Mouse (Mus musculus): ENCODE data around the gene Samd10. TPM values are rescaled to one million over a fixed set of nuclear protein-coding genes. Genes with fewer than 3 reads are reported as not detected.

The Samd10 gene
- polyA plus RNA-seq, 1 experiment from 2014 or later: 23.9 TPM

DNA sequence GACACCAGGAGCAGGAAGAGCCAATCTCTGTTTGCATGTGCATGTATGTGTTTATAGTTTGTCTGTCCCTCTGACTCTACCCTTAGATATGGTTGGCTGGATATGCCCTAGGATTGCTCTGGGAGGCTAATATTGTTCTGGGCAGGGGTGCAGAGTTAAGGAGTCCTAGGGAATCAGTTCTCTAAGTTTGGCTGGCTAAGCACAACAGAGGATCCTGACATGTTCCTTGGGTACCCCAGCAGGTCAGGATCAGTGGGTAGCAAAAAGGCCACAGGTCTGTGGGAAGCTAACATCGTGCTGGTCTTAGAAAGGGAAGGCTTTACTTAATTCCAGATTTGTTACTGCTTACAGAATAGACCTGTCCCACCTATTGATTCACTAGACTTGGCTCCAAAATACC is 19.3 kb downstream of the Samd10 start:
- ATAC-seq: no peak
- Histone ChIP-seq H3K9ac (ENCODE audit: low read depth, low read length) (0 out of 2 replicates have a peak overlapping the region, but pooled peaks have one; percentile 90), H3K9me3 (ENCODE audit: control insufficient read depth, low read length) (no peaks in the 10 kb centered on the region), H3K4me1 (ENCODE audit: control insufficient read depth, insufficient read depth, low read length) (peaks cover 22% of the 10 kb centered on the region), H3K4me3 (ENCODE audit: low read length) (no peak overlapping the region), H3K27ac (ENCODE audit: low read length) (no peak overlapping the region), H3K36me3 (ENCODE audit: control insufficient read depth, insufficient read depth, low read length) (no peaks in the 10 kb centered on the region), H3K27me3 (replicated peaks; ENCODE audit: control insufficient read depth, insufficient read depth, low read length) (no peaks in the 10 kb centered on the region), H3K4me2 (ENCODE audit: low read depth, low read length) (no peak overlapping the region)
- 89% methylated on average over 1 of the region's 1 CpGs for WGBS

DNA sequence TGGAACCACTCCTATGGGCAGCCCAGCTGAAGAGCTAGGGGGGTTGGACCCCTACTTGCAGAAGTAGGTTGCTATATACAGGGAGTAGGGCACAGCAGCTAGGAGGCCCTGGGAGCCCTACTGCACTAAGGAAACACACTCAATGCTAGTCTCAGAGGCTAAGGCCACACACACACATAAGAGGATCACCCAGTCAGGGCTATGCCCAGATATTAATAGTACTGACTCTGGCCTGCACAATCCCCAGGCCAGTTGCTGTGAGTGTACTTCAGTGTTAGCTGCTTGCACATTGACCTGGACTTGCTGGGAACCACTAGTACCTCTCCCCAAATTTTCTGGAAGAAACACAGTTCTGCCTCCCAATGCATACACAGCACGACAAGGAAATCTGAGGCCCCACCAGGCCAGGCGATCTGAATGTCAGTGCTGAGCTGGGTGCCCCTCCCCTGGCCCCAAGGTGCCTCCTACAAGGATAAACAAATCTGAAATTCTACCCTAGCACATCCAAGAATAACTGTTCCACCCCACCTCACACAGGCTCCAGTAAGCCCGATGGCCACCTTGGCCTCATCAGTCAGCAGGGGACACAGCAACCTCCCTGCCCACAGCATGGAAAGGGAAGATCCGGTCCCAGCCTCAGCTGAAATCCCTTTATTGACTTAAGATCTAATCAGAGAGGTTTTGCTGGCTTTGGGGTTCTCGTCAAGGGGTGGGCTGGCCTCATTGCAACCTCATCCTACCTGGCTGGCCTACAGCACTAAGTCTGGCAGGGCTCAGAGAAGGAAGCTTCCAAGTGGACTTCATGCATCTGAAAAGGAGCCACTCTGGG is 20.0 kb downstream of the Samd10 start:
- Histone ChIP-seq H3K36me3 (ENCODE audit: control insufficient read depth, insufficient read depth, low read length) (no peaks in the 10 kb centered on the region), H3K27me3 (replicated peaks; ENCODE audit: control insufficient read depth, insufficient read depth, low read length) (no peaks in the 10 kb centered on the region), H3K27ac (ENCODE audit: low read length) (no peak overlapping the region), H3K4me3 (ENCODE audit: low read length) (no peak overlapping the region), H3K4me2 (ENCODE audit: low read depth, low read length) (0 out of 2 replicates have a peak overlapping the region, but pooled peaks have one; percentile 15), H3K9ac (ENCODE audit: low read depth, low read length) (peak overlapping the region; percentile 42; the same call in 1 of the 2 replicates), H3K9me3 (ENCODE audit: control insufficient read depth, low read length) (no peaks in the 10 kb centered on the region), H3K4me1 (ENCODE audit: control insufficient read depth, insufficient read depth, low read length) (peaks cover 22% of the 10 kb centered on the region)
- WGBS: 28% methylated on average over 5 of the region's 5 CpGs
- no peak for ATAC-seq

DNA sequence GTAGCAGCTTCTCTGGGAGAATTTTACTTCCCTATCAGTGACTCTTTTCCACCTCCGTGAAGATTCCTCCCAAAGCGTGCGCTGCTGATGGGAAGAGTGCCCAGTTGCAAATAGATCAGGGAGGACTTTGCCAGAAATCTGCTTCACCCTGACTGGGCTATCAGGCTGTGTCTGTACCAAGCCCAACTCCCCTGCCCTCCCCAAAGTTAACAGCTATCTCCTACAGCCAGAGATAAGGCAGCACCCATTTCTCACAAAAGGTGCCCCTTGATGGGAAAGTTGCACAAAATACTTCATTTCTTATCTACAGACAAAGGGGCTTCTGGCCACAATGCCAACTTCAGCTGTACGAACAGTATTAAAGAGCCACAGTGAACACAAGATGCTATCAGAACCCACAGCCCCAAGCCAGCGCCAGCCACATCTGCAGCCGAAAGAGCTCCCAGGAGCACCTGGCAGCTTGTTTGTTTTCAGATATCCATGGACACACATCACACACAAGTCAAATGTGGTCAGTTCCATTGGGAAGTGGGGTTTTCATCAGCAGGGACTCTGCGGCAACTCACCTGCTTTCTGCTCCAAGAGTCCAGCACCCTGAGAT is 20.9 kb downstream of the Samd10 start:
- Histone ChIP-seq H3K27me3 (replicated peaks; ENCODE audit: control insufficient read depth, insufficient read depth, low read length) (no peaks in the 10 kb centered on the region), H3K9me3 (ENCODE audit: control insufficient read depth, low read length) (no peaks in the 10 kb centered on the region), H3K9ac (ENCODE audit: low read depth, low read length) (no peak overlapping the region), H3K27ac (ENCODE audit: low read length) (no peak overlapping the region), H3K4me1 (ENCODE audit: control insufficient read depth, insufficient read depth, low read length) (peaks cover 22% of the 10 kb centered on the region), H3K4me3 (ENCODE audit: low read length) (no peak overlapping the region), H3K4me2 (ENCODE audit: low read depth, low read length) (no peak overlapping the region), H3K36me3 (ENCODE audit: control insufficient read depth, insufficient read depth, low read length) (no peaks in the 10 kb centered on the region)
- WGBS: 81% methylated on average over 7 of the region's 7 CpGs
- ATAC-seq: no peak

DNA sequence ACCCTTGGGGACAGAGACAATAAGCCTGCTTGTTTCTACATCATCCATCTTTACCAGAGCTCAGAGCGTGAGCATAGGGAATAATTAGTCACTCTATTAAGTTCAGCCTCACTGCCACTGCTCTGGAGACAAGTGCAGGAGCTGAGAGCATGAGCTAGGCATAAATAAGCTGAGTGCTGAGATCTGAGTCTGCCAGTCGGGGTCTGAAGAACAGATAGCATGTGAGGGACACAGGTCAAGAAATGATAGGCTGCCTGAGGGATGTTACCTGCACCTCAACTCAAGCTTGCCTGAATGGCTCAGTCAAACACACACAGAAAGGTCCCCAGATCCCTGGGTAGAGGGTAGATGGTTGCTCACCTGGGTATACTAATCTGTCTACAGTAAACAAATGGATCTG is 21.9 kb downstream of the Samd10 start:
- no peak overlapping the region for H3K4me3 ChIP-seq (ENCODE audit: low read length)
- ATAC-seq: no peak
- no peak overlapping the region for H3K9ac ChIP-seq (ENCODE audit: low read depth, low read length)
- 79% methylated on average over 2 of the region's 2 CpGs for WGBS
- H3K9me3 ChIP-seq (ENCODE audit: control insufficient read depth, low read length): no peaks in the 10 kb centered on the region
- no peak overlapping the region for H3K4me2 ChIP-seq (ENCODE audit: low read depth, low read length)
- H3K27ac ChIP-seq (ENCODE audit: low read length): no peak overlapping the region
- H3K36me3 ChIP-seq (ENCODE audit: control insufficient read depth, insufficient read depth, low read length): no peaks in the 10 kb centered on the region; the same call in 1 of the 2 replicates
- H3K4me1 ChIP-seq (ENCODE audit: control insufficient read depth, insufficient read depth, low read length): peaks cover 22% of the 10 kb centered on the region
- H3K27me3 ChIP-seq (replicated peaks; ENCODE audit: control insufficient read depth, insufficient read depth, low read length): no peaks in the 10 kb centered on the region

DNA sequence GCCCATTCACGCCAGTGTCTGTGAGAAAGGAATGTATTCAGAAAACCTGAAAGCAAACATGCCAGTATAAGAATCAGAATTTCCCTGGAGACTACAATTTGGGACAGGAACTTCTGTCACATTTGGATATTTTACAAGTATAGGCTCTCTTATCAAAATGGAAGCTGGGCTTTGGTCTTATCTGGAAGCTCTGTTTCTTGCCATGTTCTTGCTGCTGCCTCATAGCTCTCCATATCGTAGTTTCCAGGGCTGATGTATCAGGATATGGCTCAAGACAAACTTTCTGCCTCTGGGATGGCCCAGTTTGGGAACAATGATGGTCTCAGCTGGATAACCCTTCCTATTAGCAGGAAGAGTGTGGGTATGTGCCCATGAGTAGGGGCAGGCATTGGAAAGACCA is 22.4 kb downstream of the Samd10 start:
- no peak overlapping the region for H3K27ac ChIP-seq (ENCODE audit: low read length)
- no peak for ATAC-seq
- H3K36me3 ChIP-seq (ENCODE audit: control insufficient read depth, insufficient read depth, low read length): no peaks in the 10 kb centered on the region; the same call in 1 of the 2 replicates
- H3K4me3 ChIP-seq (ENCODE audit: low read length): no peak overlapping the region
- no peak overlapping the region for H3K9ac ChIP-seq (ENCODE audit: low read depth, low read length)
- H3K4me2 ChIP-seq (ENCODE audit: low read depth, low read length): no peak overlapping the region
- no peaks in the 10 kb centered on the region for H3K27me3 ChIP-seq (replicated peaks; ENCODE audit: control insufficient read depth, insufficient read depth, low read length)
- no peaks in the 10 kb centered on the region for H3K9me3 ChIP-seq (ENCODE audit: control insufficient read depth, low read length)
- 91% methylated on average over 2 of the region's 2 CpGs for WGBS
- peaks cover 22% of the 10 kb centered on the region for H3K4me1 ChIP-seq (ENCODE audit: control insufficient read depth, insufficient read depth, low read length)

DNA sequence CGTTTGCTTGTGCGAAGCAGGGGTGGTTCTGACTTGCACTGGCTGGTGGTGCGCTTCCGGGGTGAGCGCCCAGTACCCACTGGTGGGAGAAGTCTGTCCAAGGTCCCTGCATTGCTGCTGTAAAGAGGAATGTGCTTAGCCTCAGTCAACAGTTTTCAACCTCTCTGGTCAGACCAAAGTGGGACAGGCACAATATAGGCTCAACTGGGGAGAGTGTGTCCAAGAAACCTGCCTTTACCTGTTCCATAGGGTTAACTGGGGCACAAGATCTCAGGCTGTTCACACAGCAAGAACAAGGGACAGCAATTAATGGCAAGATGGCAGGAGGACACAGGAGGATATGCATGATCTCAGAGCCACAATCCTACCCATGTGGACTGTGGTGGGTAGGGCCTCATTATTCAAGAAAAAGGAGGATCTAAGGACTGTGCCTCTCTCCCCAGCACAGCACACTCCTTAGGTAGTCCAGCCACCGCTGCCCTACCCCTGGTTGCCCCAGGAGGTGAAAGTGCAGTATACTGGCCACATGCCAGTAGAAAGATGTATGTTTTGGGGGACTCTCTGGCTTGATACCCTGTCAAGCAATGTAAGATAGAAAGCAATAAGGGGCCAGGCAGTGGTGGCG is 24.0 kb downstream of the Samd10 start:
- WGBS: 93% methylated on average over 7 of the region's 7 CpGs
- no peak for ATAC-seq
- Histone ChIP-seq H3K27me3 (replicated peaks; ENCODE audit: control insufficient read depth, insufficient read depth, low read length) (no peaks in the 10 kb centered on the region), H3K4me1 (ENCODE audit: control insufficient read depth, insufficient read depth, low read length) (peaks cover 14% of the 10 kb centered on the region), H3K9me3 (ENCODE audit: control insufficient read depth, low read length) (no peaks in the 10 kb centered on the region), H3K9ac (ENCODE audit: low read depth, low read length) (no peak overlapping the region), H3K4me3 (ENCODE audit: low read length) (no peak overlapping the region), H3K27ac (ENCODE audit: low read length) (no peak overlapping the region), H3K36me3 (ENCODE audit: control insufficient read depth, insufficient read depth, low read length) (no peaks in the 10 kb centered on the region; the same call in 1 of the 2 replicates), H3K4me2 (ENCODE audit: low read depth, low read length) (no peak overlapping the region)

DNA sequence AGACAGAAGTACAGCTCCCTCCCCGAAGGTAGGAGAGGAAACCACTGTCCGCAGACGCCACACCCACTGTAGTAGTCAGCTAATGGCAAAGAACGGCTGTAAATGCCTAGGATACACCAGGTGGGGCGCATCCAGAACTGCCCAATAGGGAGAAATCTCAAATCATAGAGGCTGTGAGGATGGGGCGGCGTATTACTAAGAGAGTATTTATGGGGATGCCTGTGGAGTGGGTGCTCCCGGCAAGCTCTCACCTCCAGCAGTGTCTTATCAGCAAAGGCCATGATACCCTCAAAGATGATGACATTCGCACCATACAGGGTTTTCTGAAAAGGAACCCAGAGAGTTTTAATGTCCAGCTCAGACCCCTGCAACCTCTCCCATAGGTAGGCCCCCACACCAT is 25.1 kb downstream of the Samd10 start:
- ATAC-seq: no peak
- no peaks in the 10 kb centered on the region for H3K27me3 ChIP-seq (replicated peaks; ENCODE audit: control insufficient read depth, insufficient read depth, low read length)
- H3K9me3 ChIP-seq (ENCODE audit: control insufficient read depth, low read length): no peaks in the 10 kb centered on the region
- WGBS: 89% methylated on average over 9 of the region's 9 CpGs
- no peak overlapping the region for H3K4me3 ChIP-seq (ENCODE audit: low read length)
- H3K4me2 ChIP-seq (ENCODE audit: low read depth, low read length): no peak overlapping the region
- no peak overlapping the region for H3K27ac ChIP-seq (ENCODE audit: low read length)
- H3K9ac ChIP-seq (ENCODE audit: low read depth, low read length): no peak overlapping the region
- no peaks in the 10 kb centered on the region; the same call in 1 of the 2 replicates for H3K36me3 ChIP-seq (ENCODE audit: control insufficient read depth, insufficient read depth, low read length)
- H3K4me1 ChIP-seq (ENCODE audit: control insufficient read depth, insufficient read depth, low read length): peaks cover 5% of the 10 kb centered on the region

DNA sequence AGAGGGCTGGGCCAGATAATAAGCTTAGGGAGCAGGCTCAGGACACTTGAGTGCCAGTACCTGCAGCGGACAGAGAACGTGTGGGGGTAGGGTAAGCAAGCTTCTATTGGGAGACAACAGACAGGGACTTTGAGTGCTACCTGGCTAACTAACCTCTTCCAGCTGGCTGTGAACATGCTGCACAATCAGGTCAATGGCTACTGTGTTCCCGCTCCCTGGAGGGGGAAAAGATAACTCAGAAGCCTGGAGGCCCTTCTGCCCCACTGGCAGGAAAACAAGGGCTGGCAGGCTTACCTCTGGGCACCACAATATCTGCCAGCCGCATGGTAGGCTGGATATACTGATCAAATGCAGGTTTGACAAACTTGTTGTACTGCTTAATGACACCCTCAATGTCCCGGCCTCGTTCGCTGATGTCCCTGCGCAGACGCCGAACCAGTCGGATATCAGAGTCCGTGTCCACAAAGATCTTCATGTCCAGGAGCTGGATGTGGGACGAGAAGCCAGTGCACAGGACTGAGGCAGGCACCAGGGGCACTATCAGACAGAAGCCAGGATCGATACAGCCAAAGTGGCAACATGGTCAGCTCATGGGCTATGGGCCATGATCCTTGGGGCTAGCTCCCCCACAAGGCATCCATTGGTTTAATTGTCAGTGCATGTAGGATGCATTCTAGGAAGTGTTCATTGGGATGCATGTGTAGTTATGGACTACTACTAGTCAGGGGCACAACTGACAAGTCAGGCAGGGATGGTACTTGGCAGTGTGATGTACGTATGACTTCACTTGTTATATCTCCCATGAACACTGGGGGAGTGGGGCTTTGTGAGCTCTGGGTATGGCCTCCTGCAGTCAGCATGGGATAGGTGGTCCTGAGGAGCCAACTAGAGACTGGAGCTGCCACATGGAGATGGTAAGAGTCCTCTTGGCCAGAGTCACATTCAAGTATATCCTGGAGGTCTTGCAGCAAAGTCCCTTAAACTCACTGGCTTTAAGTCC is 25.8 kb downstream of the Samd10 start:
- ATAC-seq: no peak
- 94% methylated on average over 15 of the region's 15 CpGs for WGBS

More for the DNA sequence above, 25.8 kb downstream of the Samd10 start:
- H3K9me3 ChIP-seq (ENCODE audit: control insufficient read depth, low read length): no peaks in the 10 kb centered on the region
- no peaks in the 10 kb centered on the region for H3K27me3 ChIP-seq (replicated peaks; ENCODE audit: control insufficient read depth, insufficient read depth, low read length)
- H3K4me2 ChIP-seq (ENCODE audit: low read depth, low read length): no peak overlapping the region
- no peak overlapping the region for H3K27ac ChIP-seq (ENCODE audit: low read length)
- H3K4me3 ChIP-seq (ENCODE audit: low read length): no peak overlapping the region
- no peak overlapping the region for H3K9ac ChIP-seq (ENCODE audit: low read depth, low read length)
- no peaks in the 10 kb centered on the region for H3K4me1 ChIP-seq (ENCODE audit: control insufficient read depth, insufficient read depth, low read length)
- peaks cover 4% of the 10 kb centered on the region; the same call in 1 of the 2 replicates for H3K36me3 ChIP-seq (ENCODE audit: control insufficient read depth, insufficient read depth, low read length)

Data from intestine, embryonic 16.5 days (tissue).